9 mouse cellular contexts compared by ENCODE assay signal in the genomic region with DNA sequence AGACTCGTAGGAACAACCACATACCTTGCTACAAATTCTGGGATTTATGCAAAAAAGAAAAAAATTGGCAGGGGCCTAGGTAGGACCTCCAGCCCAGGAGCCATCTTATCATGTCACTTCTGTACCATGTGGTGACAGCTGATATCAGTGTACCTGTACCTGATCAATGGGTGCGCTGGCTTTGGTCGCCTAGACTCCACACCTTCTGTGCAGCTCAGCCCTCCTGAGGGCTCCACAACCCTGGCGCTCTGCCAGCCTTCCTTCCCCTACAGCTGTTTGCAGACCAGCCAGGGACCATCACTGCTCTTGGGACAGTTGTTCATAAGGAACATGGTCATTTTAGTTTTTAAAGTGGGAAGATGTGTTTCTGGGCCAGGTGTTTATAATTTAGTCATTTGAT. TPM values are rescaled to one million over a fixed set of nuclear protein-coding genes. Genes with fewer than 3 reads are reported as not detected.
DNase-seq lines count a peak whose midpoint lies in the region; ATAC-seq and TF ChIP-seq lines count a peak whose summit lies in the region.
"Had no signal": no experiment of that assay in that cellular context is flagged by ENCODE, and none has a peak within 500 bp of the region (broad histone marks: within the 10 kb centered on the region; RNA-seq: fewer than 3 reads in every experiment).

No protein-coding gene starts in this region.

- H3K27me3 ChIP-seq in forebrain, embryonic 14.5 days (replicated peaks; ENCODE audit: control insufficient read depth, insufficient read depth, low read length) = no peaks in the 10 kb centered on the region
- no peaks in the 10 kb centered on the region for H3K27me3 ChIP-seq in forebrain, postnatal 0 days (ENCODE audit: insufficient read depth, low read length)
- H3K27me3 ChIP-seq in Patski = no peaks in the 10 kb centered on the region
- no peaks in the 10 kb centered on the region for H3K27me3 ChIP-seq in heart, adult 2 months (ENCODE audit: control insufficient read depth, insufficient read depth, low read length)
- no peaks in the 10 kb centered on the region for H3K27me3 ChIP-seq in midbrain, embryonic 16.5 days (ENCODE audit: control insufficient read depth, insufficient read depth, low read depth, low read length)

- POLR2A ChIA-PET in Patski (lab: Charles Lee) = no interaction called here

- peak; percentile 40 for ATAC-seq in forebrain, embryonic 14.5 days
- ATAC-seq in forebrain, postnatal 0 days = no peak
- ATAC-seq in Patski = peak; percentile 9
- ATAC-seq in midbrain, embryonic 16.5 days = peak; percentile 30

- H3K4me3 ChIP-seq in forebrain, embryonic 14.5 days (ENCODE audit: low read depth, low read length) = no peak overlapping the region
- no peak overlapping the region for H3K4me3 ChIP-seq in forebrain, postnatal 0 days (ENCODE audit: low read depth, low read length)
- no peak overlapping the region for H3K4me3 ChIP-seq in heart, adult 2 months
- H3K4me3 ChIP-seq in midbrain, embryonic 16.5 days (ENCODE audit: low read depth, low read length) = no peak overlapping the region

- 73% methylated on average over 4 of the region's 4 CpGs for whole genome bisulfite sequencing in forebrain, embryonic 14.5 days
- WGBS in forebrain, postnatal 0 days = 71% methylated on average over 4 of the region's 4 CpGs
- 57% methylated on average over 4 of the region's 4 CpGs for WGBS in heart, adult 2 months
- 78% methylated on average over 4 of the region's 4 CpGs for WGBS in midbrain, embryonic 16.5 days

- H3K9me3 ChIP-seq in forebrain, embryonic 14.5 days (replicated peaks; ENCODE audit: control insufficient read depth, low read length) = peaks cover 44% of the 10 kb centered on the region
- H3K9me3 ChIP-seq in forebrain, postnatal 0 days (ENCODE audit: low read length) = peaks cover 56% of the 10 kb centered on the region
- peaks cover 35% of the 10 kb centered on the region for H3K9me3 ChIP-seq in midbrain, embryonic 16.5 days (replicated peaks; ENCODE audit: control insufficient read depth, low read length, poor library complexity, severe bottlenecking)

- no peak overlapping the region for H3K9ac ChIP-seq in forebrain, embryonic 14.5 days (ENCODE audit: low read length)
- H3K9ac ChIP-seq in forebrain, postnatal 0 days = no peak overlapping the region
- H3K9ac ChIP-seq in heart, adult 2 months (ENCODE audit: low read depth, low read length) = no peak overlapping the region
- no peak overlapping the region for H3K9ac ChIP-seq in midbrain, embryonic 16.5 days (ENCODE audit: low read depth, low read length)

- H3K79me2 ChIP-seq in heart, adult 2 months (replicated peaks; ENCODE audit: control insufficient read depth, insufficient read depth, low read length) = no peaks in the 10 kb centered on the region

- in situ Hi-C loops in Patski (cut with MboI; ENCODE audit: low pct_unique_long_range_greater_than_20kb) = no loop called here

- H3K27ac ChIP-seq in forebrain, embryonic 14.5 days (ENCODE audit: low read depth, low read length) = no peak overlapping the region
- H3K27ac ChIP-seq in forebrain, postnatal 0 days (ENCODE audit: low read depth, low read length) = no peak overlapping the region
- H3K27ac ChIP-seq in heart, adult 2 months = no peak overlapping the region
- H3K27ac ChIP-seq in midbrain, embryonic 16.5 days (ENCODE audit: low read length) = no peak overlapping the region

- DNase-seq in forebrain, embryonic 14.5 days (ENCODE audit: low spot score) = peak; percentile 16
- no peak for DNase-seq in forebrain, postnatal 0 days
- no peak for DNase-seq in Patski (ENCODE audit: low read depth, low spot score)
- peak; percentile 39 to 64 for DNase-seq in heart, adult 2 months
- DNase-seq in kidney, postnatal 25 days = peak; percentile 61 to 73
- DNase-seq in layer of hippocampus, postnatal 14 days (ENCODE audit: low spot score in 2 of 2) = no peak
- DNase-seq in layer of hippocampus, postnatal 36 days = no peak

- no peak for TF ChIP-seq EP300 in heart, adult 2 months (IDR thresholded peaks at IDR 0.05; ENCODE audit: insufficient read depth, low read depth, low read length)

- intact Hi-C loops in heart, adult 2 months (cut with DNase I) = no loop called here

- H3K36me3 ChIP-seq in forebrain, embryonic 14.5 days (ENCODE audit: control insufficient read depth, insufficient read depth, low read length) = no peaks in the 10 kb centered on the region
- no peaks in the 10 kb centered on the region for H3K36me3 ChIP-seq in forebrain, postnatal 0 days (ENCODE audit: insufficient read depth)
- H3K36me3 ChIP-seq in heart, adult 2 months (ENCODE audit: control insufficient read depth, insufficient read depth, low read length) = no peaks in the 10 kb centered on the region
- no peaks in the 10 kb centered on the region for H3K36me3 ChIP-seq in midbrain, embryonic 16.5 days (ENCODE audit: control insufficient read depth, insufficient read depth, low read length)

- H3K4me2 ChIP-seq in forebrain, embryonic 14.5 days (ENCODE audit: low read length) = no peak overlapping the region
- H3K4me2 ChIP-seq in forebrain, postnatal 0 days (ENCODE audit: low read depth) = no peak overlapping the region
- no peak overlapping the region for H3K4me2 ChIP-seq in midbrain, embryonic 16.5 days (ENCODE audit: low read length)

- no peak for TF ChIP-seq POLR2A in heart, adult 2 months (IDR thresholded peaks at IDR 0.05; ENCODE audit: insufficient read depth, low read depth, low read length)

- no peaks in the 10 kb centered on the region for H3K4me1 ChIP-seq in forebrain, embryonic 14.5 days (ENCODE audit: control insufficient read depth, insufficient read depth, low read length)
- no peaks in the 10 kb centered on the region for H3K4me1 ChIP-seq in forebrain, postnatal 0 days (ENCODE audit: insufficient read depth)
- H3K4me1 ChIP-seq in heart, adult 2 months (ENCODE audit: control insufficient read depth, insufficient read depth, low read length) = no peaks in the 10 kb centered on the region
- no peaks in the 10 kb centered on the region for H3K4me1 ChIP-seq in midbrain, embryonic 16.5 days (ENCODE audit: control insufficient read depth, insufficient read depth, low read length)

- CTCF ChIA-PET in Patski (lab: Charles Lee) = no interaction called here

- no peak for TF ChIP-seq CTCF in forebrain, postnatal 0 days (IDR thresholded peaks at IDR 0.05; ENCODE audit: low read depth)
- no peak for TF ChIP-seq CTCF in Patski (IDR thresholded peaks at IDR 0.05)
- no peak for TF ChIP-seq CTCF in heart, adult 2 months (IDR thresholded peaks at IDR 0.05)

RNA-seq across cellular contexts. Expression of a gene that starts 44.4 kb away (rescaled TPM):
- polyA plus RNA-seq in forebrain, embryonic 14.5 days (2014; fragmentation: Nextera tagmentation; extraction: Ambion mirVana) = not detected in 2 replicates
- total RNA-seq in forebrain, postnatal 0 days (2014; rRNA removed) = not detected in 2 replicates
- polyA plus RNA-seq in forebrain, postnatal 0 days (2015; fragmentation: Nextera tagmentation; extraction: Ambion mirVana) = not detected in 2 replicates
- polyA plus RNA-seq in Patski (2021) = not detected
- not detected for total RNA-seq in heart, adult 2 months (2021)
- polyA plus RNA-seq in heart, adult 2 months (2012; rRNA removed) = not detected in 2 replicates
- not detected in 2 replicates for polyA plus RNA-seq in midbrain, embryonic 16.5 days (2015; fragmentation: Nextera tagmentation; extraction: Ambion mirVana)
- not detected for total RNA-seq in layer of hippocampus, postnatal 14 days (2021)
- total RNA-seq in layer of hippocampus, postnatal 36 days (2021) = not detected
- polyA plus RNA-seq: neural tube, embryonic 11.5 days had no signal

Comparison
In these comparisons a context has a peak if more than half of its experiments do, and no peak if none do; other contexts are left out.
1. DNase-seq: peak in forebrain, embryonic 14.5 days (single experiment), heart, adult 2 months (2 of 2) and kidney, postnatal 25 days (2 of 2); none in forebrain, postnatal 0 days (single experiment), Patski (single experiment), layer of hippocampus, postnatal 14 days (0 of 2) and layer of hippocampus, postnatal 36 days (0 of 2).